Mouse (Mus musculus) limb, embryonic 10.5 days (tissue): ENCODE results near the gene Rinl. TPM values are rescaled to one million over a fixed set of nuclear protein-coding genes. Genes with fewer than 3 reads are reported as not detected.

Experiments
- DNase-seq: peaks from one replicate; pipeline ENCODE4 v3.0.0-alpha.2; 2017; ENCODE audit warnings: low spot score
- H3K27ac ChIP-seq: fragments of 300-500 bp; sonication (generic); 2 replicates; pipeline ENCODE4 v1.5.1; 2016; ENCODE audit warnings: mild to moderate bottlenecking
- H3K27me3 ChIP-seq: fragments of 300-500 bp; sonication (generic); 2 replicates; pipeline ENCODE4 v1.6.1; 2016; ENCODE audit warnings: low read depth, mild to moderate bottlenecking; ENCODE audit not compliant: poor library complexity, severe bottlenecking
- H3K36me3 ChIP-seq: fragments of 300-500 bp; sonication (generic); 2 replicates; pipeline ENCODE4 v1.6.1; 2016; ENCODE audit warnings: mild to moderate bottlenecking, moderate library complexity
- H3K4me1 ChIP-seq: fragments of 300-500 bp; sonication (generic); 2 replicates; pipeline ENCODE4 v1.6.1; 2016
- H3K4me3 ChIP-seq: fragments of 300-500 bp; sonication (generic); 2 replicates; pipeline ENCODE4 v1.5.1; 2016; ENCODE audit warnings: mild to moderate bottlenecking, moderate library complexity
- H3K9me3 ChIP-seq: fragments of 300-500 bp; sonication (generic); replicated peaks from 2 replicates; pipeline ENCODE4 v1.6.1; 2016; ENCODE audit warnings: mild to moderate bottlenecking
- WGBS: fragments of 180-500 bp; shearing (Covaris S2); methylation state at CpG from one replicate; pipeline ENCODE4 v1.1.7; 2016; 5-methylcytosine and 5-hydroxymethylcytosine counted together
- polyA plus RNA-seq: library from polyadenylated mRNA; unstranded; fragments of >200 nt; fragmentation: Nextera tagmentation; extraction: Ambion mirVana; gene quantifications from 2 replicates; pipeline ENCODE4 v1.2.1, GENCODE M21; 2016

Gene Rinl
- polyA plus RNA-seq, 1 experiment from 2014 or later = 2.7 TPM

DNA sequence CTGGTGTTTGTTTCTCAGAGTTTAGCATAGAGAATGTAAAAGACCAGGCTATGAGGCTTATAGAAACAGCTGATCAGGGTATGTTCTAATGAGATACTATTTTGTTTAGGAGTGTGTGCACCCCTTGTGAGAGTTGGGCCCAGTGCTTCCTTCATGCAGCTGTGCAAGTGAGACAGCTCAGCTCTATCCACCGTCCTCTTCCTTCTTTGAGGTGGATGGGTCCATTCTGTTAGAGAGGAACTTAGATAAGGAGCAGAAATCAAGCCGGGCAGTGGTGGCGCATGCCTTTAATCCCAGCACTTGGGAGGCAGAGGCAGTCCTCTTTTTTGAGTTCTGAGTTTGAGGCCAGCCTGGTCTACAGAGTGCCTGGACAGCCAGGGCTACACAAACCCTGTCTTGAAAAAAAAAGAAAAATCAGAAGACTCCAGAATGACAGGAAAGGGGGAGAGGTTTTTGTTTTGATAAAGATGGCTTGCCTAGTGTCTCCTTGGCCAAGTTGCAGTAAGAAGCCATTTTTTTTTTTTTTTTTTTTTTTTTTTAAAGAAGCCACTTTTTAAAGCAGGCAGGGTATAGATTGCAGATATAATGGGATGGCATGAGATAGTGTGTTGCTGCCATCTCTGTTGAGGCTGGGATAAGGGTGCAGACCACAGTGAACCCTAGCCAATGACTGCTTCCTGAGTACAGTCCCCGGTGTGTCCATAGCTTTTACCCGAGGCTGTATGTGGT is 25.7 kb downstream of the Rinl start:
- Histone ChIP-seq H3K9me3 (no peaks in the 10 kb centered on the region), H3K4me3 (0 out of 2 replicates have a peak overlapping the region, but pooled peaks have one; percentile 87), H3K27ac (no peak overlapping the region), H3K4me1 (peaks cover 48% of the 10 kb centered on the region), H3K36me3 (peaks cover 78% of the 10 kb centered on the region), H3K27me3 (no peaks in the 10 kb centered on the region)
- WGBS = 90% methylated on average over 5 of the region's 5 CpGs
- DNase-seq = no peak

DNA sequence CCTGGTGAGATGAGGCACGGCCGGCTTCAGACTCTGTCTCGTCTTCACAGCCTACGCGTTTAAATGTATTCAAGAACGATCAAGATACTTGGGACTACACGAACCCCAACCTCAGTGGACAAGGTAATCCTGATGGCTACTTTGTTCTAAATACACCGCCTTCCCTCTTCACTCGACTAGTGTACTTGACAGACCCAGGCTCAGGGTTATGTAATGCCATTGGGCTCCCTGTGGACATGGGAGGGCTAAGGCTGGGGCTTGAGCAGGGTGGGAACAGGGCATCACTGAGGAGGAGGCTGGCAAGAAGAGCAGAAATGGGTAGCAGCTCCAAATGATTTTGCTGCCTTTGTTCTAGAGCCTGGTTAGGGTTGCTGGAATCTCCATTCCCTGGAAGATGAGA is 26.5 kb downstream of the Rinl start:
- Histone ChIP-seq H3K27ac (no peak overlapping the region), H3K27me3 (no peaks in the 10 kb centered on the region), H3K36me3 (peaks cover 86% of the 10 kb centered on the region), H3K9me3 (no peaks in the 10 kb centered on the region), H3K4me1 (peaks cover 50% of the 10 kb centered on the region), H3K4me3 (no peak overlapping the region)
- 94% methylated on average over 9 of the region's 9 CpGs for WGBS
- DNase-seq = no peak

DNA sequence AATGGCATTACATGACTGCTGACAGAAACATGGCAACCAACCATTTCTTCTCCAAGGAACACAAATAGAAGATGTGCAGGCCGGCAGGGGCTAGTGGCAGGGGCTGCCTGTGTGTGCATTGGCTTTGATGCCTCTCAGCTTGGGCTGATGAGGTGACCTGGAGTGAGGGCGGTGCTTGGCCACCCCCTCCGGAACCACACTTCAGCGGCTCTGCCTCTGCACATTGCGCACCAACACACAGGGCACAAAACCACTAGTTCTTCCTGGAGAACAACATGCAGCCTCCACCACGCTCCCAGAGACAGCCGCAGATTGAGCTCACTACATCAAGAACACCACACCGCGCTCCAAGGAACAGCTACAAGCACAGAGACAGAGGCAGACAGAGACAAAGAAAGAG is 27.4 kb downstream of the Rinl start:
- no peak overlapping the region for H3K27ac ChIP-seq
- peaks cover 50% of the 10 kb centered on the region for H3K4me1 ChIP-seq
- 94% methylated on average over 9 of the region's 9 CpGs for WGBS
- H3K4me3 ChIP-seq = no peak overlapping the region
- no peaks in the 10 kb centered on the region for H3K27me3 ChIP-seq
- H3K9me3 ChIP-seq = no peaks in the 10 kb centered on the region
- peaks cover 95% of the 10 kb centered on the region for H3K36me3 ChIP-seq
- DNase-seq = no peak

DNA sequence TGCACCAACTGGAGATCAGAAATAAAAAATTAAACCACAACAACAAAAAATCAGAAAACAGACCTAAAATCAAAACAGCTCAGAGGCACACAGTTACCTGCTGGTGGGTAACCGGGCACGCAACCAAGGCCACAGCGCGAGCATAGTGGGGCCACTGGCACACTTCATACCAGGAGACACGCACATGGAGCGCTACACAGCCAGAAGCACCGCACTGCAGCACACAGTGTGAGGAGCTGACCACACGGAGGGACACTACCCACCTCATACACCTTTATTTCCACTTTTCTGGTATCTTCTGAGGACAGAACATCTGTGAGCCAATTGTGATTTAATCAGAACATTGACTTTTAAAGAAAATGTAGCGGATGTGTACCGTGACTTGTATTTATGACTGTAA is 28.2 kb downstream of the Rinl start:
- 97% methylated on average over 10 of the region's 10 CpGs for WGBS
- no peak for DNase-seq
- peaks cover 47% of the 10 kb centered on the region for H3K4me1 ChIP-seq

DNA sequence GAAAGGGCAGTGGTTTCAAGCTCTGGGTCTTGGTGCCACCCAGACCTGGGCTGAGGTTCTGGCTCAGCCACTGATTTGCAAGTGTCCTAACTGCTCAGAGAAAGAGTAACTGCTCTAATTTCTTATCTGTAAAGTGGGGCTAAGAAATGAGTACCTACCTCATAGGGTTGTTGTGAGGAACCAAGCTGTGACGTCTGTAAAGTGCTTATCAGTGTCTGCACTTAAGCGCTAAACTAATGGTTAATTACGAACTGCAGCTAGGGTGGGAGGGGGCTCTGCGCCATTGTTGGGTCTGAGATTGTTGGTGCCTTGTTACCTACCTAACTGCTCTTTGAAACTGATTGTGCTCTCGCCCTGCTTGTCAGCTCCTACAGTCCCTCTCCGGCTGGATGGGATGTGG is 28.8 kb downstream of the Rinl start:
- Histone ChIP-seq H3K27me3 (no peaks in the 10 kb centered on the region), H3K36me3 (peaks cover 100% of the 10 kb centered on the region), H3K4me1 (peaks cover 41% of the 10 kb centered on the region), H3K27ac (no peak overlapping the region), H3K9me3 (no peaks in the 10 kb centered on the region), H3K4me3 (0 out of 2 replicates have a peak overlapping the region, but pooled peaks have one; percentile 1)
- no peak for DNase-seq
- 79% methylated on average over 6 of the region's 6 CpGs for WGBS

More for the DNA sequence above, 28.2 kb downstream of the Rinl start:
- Histone ChIP-seq H3K9me3 (no peaks in the 10 kb centered on the region), H3K27ac (no peak overlapping the region), H3K27me3 (no peaks in the 10 kb centered on the region), H3K36me3 (peaks cover 100% of the 10 kb centered on the region), H3K4me3 (no peak overlapping the region)

DNA sequence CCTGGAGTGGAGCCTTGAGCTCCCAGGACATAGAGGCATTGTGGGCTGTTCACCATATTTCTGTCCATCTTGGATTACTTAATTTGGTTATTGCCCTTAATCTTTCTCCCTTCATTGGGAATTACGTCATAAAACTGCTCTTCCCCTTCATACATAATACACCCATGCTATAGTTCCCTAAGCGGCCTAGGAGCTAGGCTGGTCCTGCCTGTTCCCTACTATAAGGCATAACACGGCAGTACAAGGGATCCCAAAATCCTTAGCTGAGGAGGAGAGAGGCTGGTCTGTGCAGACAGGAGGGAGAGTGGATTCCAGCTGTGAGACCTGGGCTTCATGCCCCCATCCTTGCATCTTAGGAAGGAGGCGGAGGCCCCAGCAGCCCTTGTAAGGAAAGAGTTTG is 29.2 kb downstream of the Rinl start:
- no peak for DNase-seq
- Histone ChIP-seq H3K4me1 (peaks cover 37% of the 10 kb centered on the region), H3K9me3 (no peaks in the 10 kb centered on the region), H3K27me3 (no peaks in the 10 kb centered on the region), H3K27ac (no peak overlapping the region), H3K4me3 (no peak overlapping the region), H3K36me3 (peaks cover 100% of the 10 kb centered on the region)
- 81% methylated on average over 4 of the region's 4 CpGs for WGBS

DNA sequence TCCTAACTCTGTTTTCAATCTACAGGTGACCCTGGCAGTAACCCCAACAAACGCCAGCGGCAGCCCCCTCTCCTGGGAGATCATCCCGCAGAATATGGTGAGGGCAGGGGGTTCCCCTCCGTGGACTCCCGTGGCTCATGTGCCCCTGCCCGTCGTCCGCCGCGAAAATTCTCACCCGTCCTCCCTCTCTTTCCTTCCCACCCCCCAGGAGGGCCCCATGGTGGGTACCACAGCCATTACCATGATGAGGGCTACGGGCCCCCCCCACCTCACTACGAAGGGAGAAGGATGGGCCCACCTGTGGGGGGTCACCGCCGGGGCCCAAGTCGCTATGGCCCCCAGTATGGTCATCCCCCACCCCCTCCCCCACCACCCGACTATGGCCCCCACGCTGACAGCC is 29.7 kb downstream of the Rinl start:
- Histone ChIP-seq H3K36me3 (peaks cover 96% of the 10 kb centered on the region), H3K27me3 (no peaks in the 10 kb centered on the region), H3K4me3 (no peak overlapping the region), H3K27ac (no peak overlapping the region), H3K9me3 (no peaks in the 10 kb centered on the region), H3K4me1 (peaks cover 32% of the 10 kb centered on the region)
- no peak for DNase-seq
- 89% methylated on average over 18 of the region's 18 CpGs for WGBS

DNA sequence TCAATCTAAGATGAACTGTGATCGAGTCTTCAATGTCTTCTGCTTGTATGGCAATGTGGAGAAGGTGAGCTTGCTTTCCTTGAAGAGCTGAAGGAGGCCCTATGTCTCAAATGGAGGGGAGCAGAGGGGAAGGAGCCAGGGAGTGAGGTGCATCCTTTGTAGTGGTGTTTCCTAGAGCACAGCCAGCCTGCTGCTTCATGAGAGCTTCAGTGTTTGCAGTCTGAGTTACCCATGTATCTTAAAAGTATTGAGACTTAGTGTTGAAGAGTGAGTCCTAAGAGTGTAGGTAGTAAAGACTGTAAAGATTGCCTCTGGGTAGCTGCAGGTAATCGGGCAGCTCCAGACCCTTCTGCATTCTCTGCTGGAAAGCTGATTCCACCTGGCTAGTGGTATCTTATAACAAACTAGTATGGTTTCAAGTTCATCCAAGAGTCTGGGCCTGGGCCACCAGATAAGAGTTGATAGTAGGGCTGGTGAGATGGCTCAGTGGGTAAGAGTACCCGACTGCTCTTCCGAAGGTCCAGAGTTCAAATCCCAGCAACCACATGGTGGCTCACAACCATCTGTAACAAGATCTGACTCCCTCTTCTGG is 30.2 kb downstream of the Rinl start:
- DNase-seq = no peak
- Histone ChIP-seq H3K4me1 (peaks cover 27% of the 10 kb centered on the region; the same call in 1 of the 2 replicates), H3K4me3 (no peak overlapping the region), H3K27ac (no peak overlapping the region), H3K36me3 (peaks cover 91% of the 10 kb centered on the region), H3K27me3 (no peaks in the 10 kb centered on the region), H3K9me3 (no peaks in the 10 kb centered on the region)
- WGBS = 88% methylated on average over 4 of the region's 4 CpGs

DNA sequence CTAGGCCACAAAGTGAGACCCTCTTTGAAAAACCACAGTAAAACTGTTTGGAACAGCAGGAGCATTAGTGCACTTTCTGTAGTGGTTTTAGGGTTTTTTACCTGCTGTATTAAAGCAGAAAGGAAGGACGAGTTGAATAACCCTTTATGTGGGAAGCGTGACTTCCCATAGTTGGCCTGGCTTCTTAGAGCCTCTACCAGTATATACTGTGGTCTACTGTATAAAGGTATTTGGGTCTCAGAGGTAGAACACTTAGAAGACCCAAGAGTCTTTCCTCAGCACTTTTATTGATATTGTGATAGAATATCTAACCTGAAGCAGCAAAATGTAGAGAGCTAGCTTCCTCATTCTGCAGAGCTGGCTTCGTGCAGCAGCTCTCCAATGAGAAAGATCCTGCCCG is 30.8 kb downstream of the Rinl start:
- H3K9me3 ChIP-seq = no peaks in the 10 kb centered on the region
- H3K4me1 ChIP-seq = peaks cover 25% of the 10 kb centered on the region; the same call in 1 of the 2 replicates
- no peak for DNase-seq
- no peaks in the 10 kb centered on the region for H3K27me3 ChIP-seq
- no peak overlapping the region for H3K27ac ChIP-seq
- peaks cover 85% of the 10 kb centered on the region for H3K36me3 ChIP-seq
- no peak overlapping the region for H3K4me3 ChIP-seq
- 96% methylated on average over 4 of the region's 4 CpGs for WGBS

DNA sequence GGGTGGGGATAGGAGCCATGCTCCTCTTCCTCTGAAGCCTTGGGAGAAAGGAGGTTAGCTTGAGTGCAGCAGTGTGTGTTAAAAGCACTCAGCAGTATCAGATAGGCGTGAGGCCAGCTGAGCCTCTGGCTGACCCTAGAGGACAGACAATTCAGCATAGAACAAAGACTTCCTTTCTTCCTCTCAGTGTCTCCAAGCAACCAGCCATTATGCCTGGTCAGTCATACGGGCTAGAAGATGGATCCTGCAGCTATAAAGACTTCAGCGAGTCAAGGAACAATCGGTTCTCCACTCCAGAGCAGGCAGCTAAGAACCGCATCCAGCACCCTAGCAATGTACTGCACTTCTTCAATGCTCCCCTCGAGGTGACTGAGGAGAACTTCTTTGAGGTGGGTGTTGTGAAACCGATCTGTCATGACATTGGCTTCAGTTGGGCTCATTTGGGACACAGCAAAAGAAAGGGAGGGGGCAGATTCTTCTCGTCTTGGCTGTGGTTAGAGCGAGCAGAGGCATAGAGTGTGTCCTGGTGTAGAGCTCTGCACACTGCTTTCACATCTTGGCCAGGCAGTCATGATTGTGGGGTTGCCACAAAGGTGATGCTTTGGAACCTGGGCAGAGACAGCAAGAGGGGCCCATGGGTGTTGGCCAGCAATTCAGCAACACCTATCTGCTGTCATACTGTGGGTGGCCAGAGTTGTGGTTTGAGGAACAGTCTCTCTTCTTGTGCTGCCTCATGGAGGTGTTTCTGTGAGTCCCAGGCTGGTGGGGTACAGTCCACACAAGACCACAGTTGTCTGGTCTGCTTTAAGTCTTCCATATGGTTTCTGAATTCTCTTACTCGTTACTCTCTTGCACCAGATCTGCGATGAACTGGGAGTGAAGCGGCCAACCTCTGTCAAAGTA is 31.8 kb downstream of the Rinl start:
- no peak for DNase-seq
- Histone ChIP-seq H3K4me3 (no peak overlapping the region), H3K4me1 (peaks cover 23% of the 10 kb centered on the region), H3K27ac (no peak overlapping the region), H3K36me3 (peaks cover 75% of the 10 kb centered on the region), H3K27me3 (no peaks in the 10 kb centered on the region), H3K9me3 (no peaks in the 10 kb centered on the region)
- 88% methylated on average over 12 of the region's 12 CpGs for WGBS

DNA sequence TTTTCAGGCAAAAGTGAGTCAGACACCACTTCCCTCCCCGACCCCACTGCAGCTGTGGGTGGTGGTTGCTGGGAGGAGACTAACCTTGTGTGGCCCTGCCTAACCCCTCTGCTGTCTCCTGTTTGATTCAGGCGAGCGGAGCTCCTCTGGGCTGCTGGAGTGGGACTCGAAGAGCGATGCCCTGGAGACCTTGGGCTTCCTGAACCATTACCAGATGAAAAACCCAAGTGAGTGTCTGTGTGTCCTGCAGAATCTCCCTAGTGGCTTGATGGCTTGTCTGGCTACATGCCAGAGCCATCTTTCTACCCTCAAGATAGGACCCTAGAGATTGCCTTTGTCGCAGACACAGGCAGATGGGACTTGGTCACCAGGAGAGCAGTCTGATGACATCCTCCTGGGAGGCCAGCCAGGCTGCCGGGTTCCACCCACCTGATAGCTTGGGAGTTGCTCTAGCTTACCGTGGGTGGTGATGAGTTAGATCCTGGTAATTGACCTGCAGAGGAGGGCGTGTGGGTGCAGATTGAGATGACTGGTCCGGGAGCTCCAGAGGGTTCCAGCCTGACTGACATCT is 32.6 kb downstream of the Rinl start:
- no peak for DNase-seq
- Histone ChIP-seq H3K4me1 (peaks cover 22% of the 10 kb centered on the region), H3K36me3 (peaks cover 67% of the 10 kb centered on the region), H3K27ac (no peak overlapping the region), H3K9me3 (no peaks in the 10 kb centered on the region), H3K4me3 (no peak overlapping the region), H3K27me3 (no peaks in the 10 kb centered on the region)
- 83% methylated on average over 10 of the region's 10 CpGs for WGBS

DNA sequence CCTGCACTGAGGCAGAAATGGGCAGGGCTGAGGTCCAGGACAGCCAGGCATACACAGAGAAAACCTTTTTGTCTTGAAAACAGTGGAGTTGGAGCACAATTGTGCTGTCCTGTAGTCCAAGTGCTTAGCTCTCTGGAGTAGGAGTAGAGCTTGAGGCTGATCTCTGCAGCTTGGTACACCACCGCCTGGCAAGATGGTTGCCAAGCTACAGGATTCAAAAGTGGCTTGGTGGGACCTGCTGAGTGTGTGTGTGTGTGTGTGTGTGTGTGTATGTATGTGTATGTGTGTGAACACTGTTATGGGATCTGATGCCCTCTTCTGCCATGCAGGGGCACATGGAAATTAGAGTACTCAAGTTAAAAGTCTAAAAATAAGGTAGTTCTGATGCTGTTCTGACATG is 33.8 kb downstream of the Rinl start:
- no peak for DNase-seq
- peaks cover 15% of the 10 kb centered on the region for H3K4me1 ChIP-seq
- peaks cover 55% of the 10 kb centered on the region for H3K36me3 ChIP-seq
- H3K27ac ChIP-seq = no peak overlapping the region
- 74% methylated on average over 1 of the region's 1 CpGs for whole genome bisulfite sequencing
- H3K27me3 ChIP-seq = no peaks in the 10 kb centered on the region
- H3K9me3 ChIP-seq = no peaks in the 10 kb centered on the region
- no peak overlapping the region for H3K4me3 ChIP-seq
